Mouse (Mus musculus): ENCODE data around the gene Higd1b. TPM values are rescaled to one million over a fixed set of nuclear protein-coding genes. Genes with fewer than 3 reads are reported as not detected.

Gene Higd1b
- polyA plus RNA-seq (2011; ENCODE audit: insufficient read depth, insufficient read length, low replicate concordance, missing spikeins): 2.1 TPM in 1 of 2 replicates, not detected in the other

DNA sequence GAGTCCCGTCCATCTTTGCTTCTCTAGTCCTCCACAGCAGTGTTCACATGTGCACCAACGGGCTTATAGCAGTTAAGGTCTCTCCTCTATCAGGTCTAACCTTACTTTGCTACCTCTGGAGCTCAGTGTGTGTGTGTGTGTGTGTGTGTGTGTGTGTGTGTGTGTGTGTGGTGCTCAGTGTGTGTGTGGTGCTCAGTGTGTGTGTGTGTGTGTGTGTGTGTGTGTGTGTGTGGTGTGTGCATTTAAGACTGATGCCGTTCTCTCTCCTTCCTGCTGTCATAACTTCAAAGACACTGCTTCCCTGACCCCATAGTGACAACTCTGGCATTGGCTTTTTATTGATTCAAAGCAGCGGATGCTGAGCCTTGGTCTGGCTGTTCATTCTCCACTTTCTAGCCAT lies at the start of gene Higd1b:
Gene Higd1b (plus strand): TSS at position 301 of the 400 bp plus-strand sequence.
- no peak within 1 kb of the TSS for H3K4me3 ChIP-seq (replicated peaks; ENCODE audit: control insufficient read depth, low read depth, low read length)
- no peak for TF ChIP-seq CTCF (IDR thresholded peaks at IDR 0.05; ENCODE audit: control insufficient read depth, insufficient read depth, low read length)
- no peak for TF ChIP-seq POLR2A (IDR thresholded peaks at IDR 0.05; ENCODE audit: borderline replicate concordance, control insufficient read depth, low read depth, low read length)
- WGBS: 75% methylated on average over 4 of the region's 4 CpGs
- H3K27ac ChIP-seq (ENCODE audit: control insufficient read depth, insufficient read depth, low read depth, low read length, poor library complexity): no peak within 1 kb of the TSS
- no peaks in the 10 kb centered on the region for H3K4me1 ChIP-seq (ENCODE audit: control insufficient read depth, insufficient read depth, low read length)

DNA sequence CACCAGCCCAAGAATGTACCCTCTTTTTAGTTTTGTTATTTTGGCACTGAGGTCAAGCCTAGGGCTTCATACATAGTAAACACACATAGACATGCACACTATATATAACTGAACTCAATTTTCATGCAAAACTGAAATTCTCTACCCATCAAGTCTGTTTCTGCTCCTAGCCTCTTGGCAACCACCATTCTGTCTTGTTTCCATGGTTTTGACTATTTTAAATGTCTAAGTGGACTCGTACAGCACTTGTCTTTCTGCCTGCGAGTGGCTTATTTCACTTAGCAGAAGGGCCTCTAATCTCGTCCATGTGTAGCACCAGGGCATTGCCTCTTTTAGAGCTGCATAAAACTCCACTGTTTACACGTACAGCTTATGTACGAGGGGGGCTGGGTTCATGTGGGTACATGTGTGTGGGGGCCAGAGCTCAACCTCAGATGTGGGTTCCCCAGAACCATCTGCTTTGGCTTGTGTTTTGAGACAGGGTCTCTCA lies 47.9 kb upstream of the Higd1b start:
- Histone ChIP-seq H3K27ac (ENCODE audit: control insufficient read depth, insufficient read depth, low read depth, low read length, poor library complexity) (no peak overlapping the region), H3K4me1 (ENCODE audit: control insufficient read depth, insufficient read depth, low read length) (no peaks in the 10 kb centered on the region; the same call in 1 of the 2 replicates), H3K4me3 (replicated peaks; ENCODE audit: control insufficient read depth, low read depth, low read length) (no peak overlapping the region)
- WGBS: 77% methylated on average over 5 of the region's 5 CpGs
- no peak for TF ChIP-seq POLR2A (IDR thresholded peaks at IDR 0.05; ENCODE audit: borderline replicate concordance, control insufficient read depth, low read depth, low read length)
- no peak for TF ChIP-seq CTCF (IDR thresholded peaks at IDR 0.05; ENCODE audit: control insufficient read depth, insufficient read depth, low read length)

DNA sequence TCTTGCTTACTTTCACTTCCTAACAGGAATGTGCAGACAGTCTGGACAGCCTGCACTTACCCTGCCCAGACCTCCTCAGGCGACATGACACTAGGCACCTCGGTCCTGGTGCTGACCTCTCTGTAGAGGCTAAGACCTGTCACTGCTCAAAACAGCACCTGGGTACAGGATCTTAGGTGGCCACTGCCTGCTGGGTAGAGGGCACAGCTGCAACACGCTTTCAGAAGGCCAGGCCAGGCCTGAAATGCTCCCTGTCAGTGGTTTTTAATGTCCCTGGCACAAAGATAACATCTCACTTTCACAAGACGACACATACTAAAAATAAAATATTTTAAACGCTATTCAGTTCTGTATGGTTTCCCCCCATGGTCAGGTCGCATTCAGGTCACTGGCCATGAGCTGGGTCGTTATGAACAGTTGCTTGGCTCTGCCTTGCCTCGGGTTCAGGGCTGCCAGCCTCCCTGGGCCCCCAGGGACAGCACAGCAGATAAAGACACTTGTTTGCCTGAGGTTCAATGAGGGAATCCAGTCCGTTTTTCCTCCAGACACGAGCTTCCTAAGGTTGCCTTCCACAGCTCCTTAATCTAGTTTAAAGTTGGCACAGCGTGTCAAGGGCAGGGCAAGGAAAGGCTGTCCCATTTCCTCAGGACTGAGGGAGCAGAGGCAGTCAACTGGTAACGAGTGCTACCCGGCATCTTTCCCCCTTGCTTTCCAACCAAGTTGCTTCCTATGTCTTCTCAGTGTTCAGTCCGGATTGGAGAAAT lies 43.8 kb upstream of the Higd1b start:
- WGBS: 46% methylated on average over 14 of the region's 14 CpGs
- Histone ChIP-seq H3K27ac (ENCODE audit: control insufficient read depth, insufficient read depth, low read depth, low read length, poor library complexity) (no peak overlapping the region), H3K4me1 (ENCODE audit: control insufficient read depth, insufficient read depth, low read length) (no peaks in the 10 kb centered on the region), H3K4me3 (replicated peaks; ENCODE audit: control insufficient read depth, low read depth, low read length) (no peak overlapping the region)
- TF ChIP-seq POLR2A (IDR thresholded peaks at IDR 0.05; ENCODE audit: borderline replicate concordance, control insufficient read depth, low read depth, low read length): no peak
- TF ChIP-seq CTCF (IDR thresholded peaks at IDR 0.05; ENCODE audit: control insufficient read depth, insufficient read depth, low read length): no peak

DNA sequence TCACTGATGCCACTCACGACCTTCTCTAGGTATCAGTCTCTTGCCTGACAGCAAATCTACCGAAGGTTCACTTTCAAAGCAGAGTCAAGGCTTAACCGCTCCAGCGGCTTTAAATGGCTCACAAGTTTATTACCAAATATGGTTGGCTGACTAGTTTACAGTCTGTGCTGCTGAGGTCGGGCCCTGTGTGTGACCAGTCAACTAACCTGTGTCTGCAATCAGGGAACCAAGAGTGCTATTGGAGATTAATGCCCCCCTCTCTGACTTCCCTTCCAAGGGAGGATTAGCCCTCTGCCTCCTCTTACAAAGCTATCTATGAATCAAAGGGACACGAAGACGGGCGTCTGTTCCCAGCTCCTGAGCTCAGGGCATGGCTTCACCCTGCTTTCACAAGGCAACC lies 41.5 kb upstream of the Higd1b start:
- H3K27ac ChIP-seq (ENCODE audit: control insufficient read depth, insufficient read depth, low read depth, low read length, poor library complexity): no peak overlapping the region
- no peaks in the 10 kb centered on the region for H3K4me1 ChIP-seq (ENCODE audit: control insufficient read depth, insufficient read depth, low read length)
- no peak for TF ChIP-seq CTCF (IDR thresholded peaks at IDR 0.05; ENCODE audit: control insufficient read depth, insufficient read depth, low read length)
- TF ChIP-seq POLR2A (IDR thresholded peaks at IDR 0.05; ENCODE audit: borderline replicate concordance, control insufficient read depth, low read depth, low read length): no peak
- H3K4me3 ChIP-seq (replicated peaks; ENCODE audit: control insufficient read depth, low read depth, low read length): no peak overlapping the region
- WGBS: 82% methylated on average over 8 of the region's 8 CpGs

DNA sequence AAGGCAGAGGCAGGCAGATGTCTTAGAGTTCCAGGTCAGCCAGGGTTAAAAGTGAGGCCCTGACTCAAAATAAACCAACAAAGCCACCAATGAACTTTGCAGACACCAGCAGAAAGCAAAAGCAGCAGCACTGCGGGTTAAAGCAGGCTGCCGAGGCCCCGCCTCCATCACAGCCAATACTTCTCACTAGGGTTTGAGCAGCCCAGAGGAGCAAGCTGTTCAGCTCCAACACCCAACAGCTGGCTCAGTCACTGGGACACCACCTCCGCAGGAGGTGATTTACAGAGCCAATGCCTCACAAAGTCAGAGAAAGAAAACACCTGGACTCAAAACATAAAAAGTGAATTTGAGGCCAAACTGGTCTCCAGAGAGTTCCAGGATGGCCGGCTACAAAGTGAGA lies 32.2 kb upstream of the Higd1b start:
- 74% methylated on average over 5 of the region's 5 CpGs for WGBS
- TF ChIP-seq CTCF (IDR thresholded peaks at IDR 0.05; ENCODE audit: control insufficient read depth, insufficient read depth, low read length) (no peak), POLR2A (IDR thresholded peaks at IDR 0.05; ENCODE audit: borderline replicate concordance, control insufficient read depth, low read depth, low read length) (no peak)
- Histone ChIP-seq H3K4me3 (replicated peaks; ENCODE audit: control insufficient read depth, low read depth, low read length) (no peak overlapping the region), H3K27ac (ENCODE audit: control insufficient read depth, insufficient read depth, low read depth, low read length, poor library complexity) (no peak overlapping the region), H3K4me1 (ENCODE audit: control insufficient read depth, insufficient read depth, low read length) (no peaks in the 10 kb centered on the region)

DNA sequence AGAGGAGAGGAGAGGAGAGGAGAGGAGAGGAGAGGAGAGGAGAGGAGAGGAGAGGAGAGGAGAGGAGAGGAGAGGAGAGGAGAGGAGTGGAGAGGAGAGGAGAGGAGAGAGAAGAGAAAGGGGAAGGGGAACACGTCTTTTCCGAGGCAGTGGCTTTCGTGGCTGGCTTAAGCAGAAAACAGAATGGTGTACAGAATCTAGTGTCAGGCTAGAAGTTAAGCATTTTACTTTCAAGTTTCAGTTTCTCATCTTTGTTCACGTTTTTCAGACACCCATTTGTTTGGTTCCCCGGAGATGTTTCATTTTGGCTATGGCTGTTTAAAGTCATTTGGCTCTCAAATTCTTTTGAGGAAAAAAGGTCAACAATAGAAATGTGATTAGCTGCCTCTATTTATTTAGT lies 27.4 kb upstream of the Higd1b start:
- TF ChIP-seq POLR2A (IDR thresholded peaks at IDR 0.05; ENCODE audit: borderline replicate concordance, control insufficient read depth, low read depth, low read length) (no peak), CTCF (IDR thresholded peaks at IDR 0.05; ENCODE audit: control insufficient read depth, insufficient read depth, low read length) (no peak)
- Histone ChIP-seq H3K27ac (ENCODE audit: control insufficient read depth, insufficient read depth, low read depth, low read length, poor library complexity) (no peak overlapping the region), H3K4me1 (ENCODE audit: control insufficient read depth, insufficient read depth, low read length) (no peaks in the 10 kb centered on the region), H3K4me3 (replicated peaks; ENCODE audit: control insufficient read depth, low read depth, low read length) (no peak overlapping the region)
- WGBS: 9% methylated on average over 5 of the region's 5 CpGs

DNA sequence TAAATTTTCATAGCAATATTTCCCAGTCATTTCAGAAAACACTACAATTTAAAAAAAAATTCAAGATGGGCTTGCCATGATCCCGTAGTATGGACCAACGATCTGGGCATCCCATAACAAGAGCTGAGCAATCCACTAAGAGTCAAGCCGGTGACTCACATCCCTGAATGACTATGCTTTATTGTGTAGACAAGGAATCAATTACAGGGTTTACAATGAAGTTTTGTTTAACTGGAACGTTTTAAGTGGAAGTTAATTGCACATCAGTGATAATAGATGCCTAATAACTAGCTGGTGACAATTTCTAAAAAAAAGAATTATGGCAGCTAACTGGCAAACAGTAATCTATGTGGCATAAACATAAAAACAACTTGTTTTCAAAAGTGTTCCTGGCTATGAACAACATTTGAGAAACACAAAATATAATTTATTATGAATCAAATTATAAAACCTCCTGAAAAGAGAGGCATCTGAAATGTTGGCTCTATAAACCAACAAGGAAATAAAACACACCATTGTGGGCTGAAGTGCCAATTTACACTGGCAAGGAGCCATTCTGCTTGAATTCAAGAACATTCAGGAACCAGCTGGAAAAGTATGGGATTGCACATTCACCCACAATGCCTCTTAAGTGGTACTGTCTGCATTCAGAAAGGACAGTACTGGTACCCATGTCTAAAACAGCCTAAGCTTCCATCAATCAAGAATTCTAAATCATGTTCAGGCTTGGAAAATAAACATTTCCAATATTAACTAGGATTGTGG lies 24.7 kb upstream of the Higd1b start:
- Histone ChIP-seq H3K27ac (ENCODE audit: control insufficient read depth, insufficient read depth, low read depth, low read length, poor library complexity) (no peak overlapping the region), H3K4me3 (replicated peaks; ENCODE audit: control insufficient read depth, low read depth, low read length) (no peak overlapping the region), H3K4me1 (ENCODE audit: control insufficient read depth, insufficient read depth, low read length) (no peaks in the 10 kb centered on the region)
- WGBS: 66% methylated on average over 4 of the region's 4 CpGs
- TF ChIP-seq CTCF (IDR thresholded peaks at IDR 0.05; ENCODE audit: control insufficient read depth, insufficient read depth, low read length): no peak
- no peak for TF ChIP-seq POLR2A (IDR thresholded peaks at IDR 0.05; ENCODE audit: borderline replicate concordance, control insufficient read depth, low read depth, low read length)

DNA sequence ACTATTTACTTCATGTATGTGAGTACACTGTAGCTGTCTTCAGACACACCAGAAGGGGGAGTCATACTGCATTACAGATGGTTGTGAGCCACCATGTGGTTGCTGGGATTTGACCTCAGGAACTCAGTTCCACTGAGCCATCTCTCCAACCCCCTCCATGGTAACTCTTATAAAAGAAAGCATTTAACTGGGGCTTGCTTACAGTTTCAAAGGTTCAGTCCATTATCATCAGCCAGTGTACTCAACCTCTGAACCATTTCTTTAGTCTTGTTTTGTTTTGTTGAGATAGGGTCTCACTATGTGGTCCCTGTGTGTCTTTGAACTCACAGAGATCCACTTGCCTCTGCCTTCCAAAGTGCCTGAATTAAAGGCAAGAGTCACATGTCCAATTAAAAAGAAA lies 20.8 kb upstream of the Higd1b start:
- Histone ChIP-seq H3K4me3 (replicated peaks; ENCODE audit: control insufficient read depth, low read depth, low read length) (no peak overlapping the region), H3K27ac (ENCODE audit: control insufficient read depth, insufficient read depth, low read depth, low read length, poor library complexity) (no peak overlapping the region), H3K4me1 (ENCODE audit: control insufficient read depth, insufficient read depth, low read length) (no peaks in the 10 kb centered on the region)
- TF ChIP-seq POLR2A (IDR thresholded peaks at IDR 0.05; ENCODE audit: borderline replicate concordance, control insufficient read depth, low read depth, low read length): no peak
- no peak for TF ChIP-seq CTCF (IDR thresholded peaks at IDR 0.05; ENCODE audit: control insufficient read depth, insufficient read depth, low read length)
